Comparison of ENCODE assay signal across 25 mouse cellular contexts in genomic region chr2:164368620-164369105, GRCm38 (mm10). TPM values are rescaled to one million over a fixed set of nuclear protein-coding genes. Genes with fewer than 3 reads are reported as not detected.
"Had no signal": no experiment of that assay in that cellular context is flagged by ENCODE, and none has a peak within 500 bp of the region (broad histone marks: within the 10 kb centered on the region; RNA-seq: fewer than 3 reads in every experiment).

No protein-coding gene starts in this region.

- H3K9ac ChIP-seq: lung, embryonic 14.5 days; midbrain, embryonic 12.5 days; neural tube, embryonic 12.5 days had no signal

- H3K4me2 ChIP-seq: lung, embryonic 14.5 days; midbrain, embryonic 12.5 days; neural tube, embryonic 12.5 days had no signal

- DNase-seq: lung, adult 18-20 months; lung, embryonic 14.5 days; lung, postnatal 14 days; lung, postnatal 36 days; midbrain, embryonic 14.5 days; right cerebral cortex, postnatal 14 days; thymus, adult 18-20 months; thymus, postnatal 14 days; thymus, postnatal 36 days had no signal

- H3K27ac ChIP-seq: macrophage; midbrain, embryonic 10.5 days; midbrain, embryonic 12.5 days; neural tube, embryonic 12.5 days had no signal

- H3K9me3 ChIP-seq: midbrain, embryonic 10.5 days; midbrain, embryonic 12.5 days; neural tube, embryonic 12.5 days had no signal

- H3K36me3 ChIP-seq: midbrain, embryonic 10.5 days; midbrain, embryonic 12.5 days; neural tube, embryonic 12.5 days had no signal

- H3K4me3 ChIP-seq: midbrain, embryonic 10.5 days; midbrain, embryonic 12.5 days; neural tube, embryonic 12.5 days had no signal

- H3K27me3 ChIP-seq: midbrain, embryonic 12.5 days; neural tube, embryonic 12.5 days had no signal

- H3K4me1 ChIP-seq: midbrain, embryonic 10.5 days; midbrain, embryonic 12.5 days; neural tube, embryonic 12.5 days had no signal

RNA-seq across cellular contexts. Expression of gene Slpi, which starts 20.2 kb away (rescaled TPM):
- total RNA-seq: megakaryocyte-erythroid progenitor cell, adult 5-6 weeks; midbrain, postnatal 0 days had no signal
- polyA plus RNA-seq: midbrain, embryonic 10.5 days; midbrain, embryonic 12.5 days; midbrain, embryonic 14.5 days; neural tube, embryonic 12.5 days; neural tube, embryonic 14.5 days had no signal

RNA-seq across cellular contexts. Expression of gene Rbpjl, which starts 34.3 kb away (rescaled TPM):
- total RNA-seq: megakaryocyte, adult 5-6 weeks; megakaryocyte-erythroid progenitor cell, adult 5-6 weeks; monocyte, adult 5-6 weeks had no signal
- polyA plus RNA-seq: macrophage; midbrain, embryonic 10.5 days; midbrain, embryonic 14.5 days; thymus, postnatal 0 days had no signal

RNA-seq across cellular contexts. Expression of gene Svs5, which starts 36.1 kb away (rescaled TPM):
- total RNA-seq: megakaryocyte, adult 5-6 weeks; megakaryocyte-erythroid progenitor cell, adult 5-6 weeks; midbrain, postnatal 0 days; monocyte, adult 5-6 weeks; neutrophil, adult 5-6 weeks had no signal
- polyA plus RNA-seq: liver, embryonic 16.5 days; lung, embryonic 14.5 days; lung, embryonic 16.5 days; macrophage; midbrain, embryonic 10.5 days; midbrain, embryonic 12.5 days; midbrain, embryonic 14.5 days; midbrain, postnatal 0 days; neural tube, embryonic 12.5 days; neural tube, embryonic 14.5 days; spleen, adult 2 months; stomach, embryonic 14.5 days; stomach, embryonic 16.5 days; thymus, postnatal 0 days had no signal

RNA-seq across cellular contexts. Expression of gene Matn4, which starts 36.3 kb away (rescaled TPM):
- total RNA-seq: megakaryocyte, adult 5-6 weeks; monocyte, adult 5-6 weeks; neutrophil, adult 5-6 weeks had no signal
- polyA plus RNA-seq: macrophage; midbrain, embryonic 10.5 days; midbrain, embryonic 14.5 days had no signal

RNA-seq across cellular contexts. Expression of gene Svs6, which starts 52.1 kb away (rescaled TPM):
- total RNA-seq: megakaryocyte, adult 5-6 weeks; megakaryocyte-erythroid progenitor cell, adult 5-6 weeks; midbrain, postnatal 0 days; monocyte, adult 5-6 weeks; neutrophil, adult 5-6 weeks had no signal
- polyA plus RNA-seq: liver, embryonic 16.5 days; lung, embryonic 14.5 days; lung, embryonic 16.5 days; macrophage; midbrain, embryonic 10.5 days; midbrain, embryonic 12.5 days; midbrain, embryonic 14.5 days; midbrain, postnatal 0 days; neural tube, embryonic 12.5 days; neural tube, embryonic 14.5 days; spleen, adult 2 months; stomach, embryonic 14.5 days; stomach, embryonic 16.5 days; thymus, postnatal 0 days had no signal
